Comparison of ENCODE assay signal across 8 mouse cellular contexts in genomic region chr17:63145751-63146491, GRCm38 (mm10).
DNase-seq lines count a peak whose midpoint lies in the region; ATAC-seq and TF ChIP-seq lines count a peak whose summit lies in the region.

No protein-coding gene starts in this region.

- no peak overlapping the region for H3K9ac ChIP-seq in liver, postnatal 0 days (replicated peaks)

- TF ChIP-seq CTCF in liver, postnatal 0 days (IDR thresholded peaks at IDR 0.05; ENCODE audit: low read depth): no peak

- no peak for TF ChIP-seq EP300 in liver, postnatal 0 days (IDR thresholded peaks at IDR 0.05; ENCODE audit: low read depth)

- no peaks in the 10 kb centered on the region for H3K9me3 ChIP-seq in liver, postnatal 0 days (ENCODE audit: low read length)

- 0 out of 2 replicates have a peak, but pooled peaks cover 4% of the 10 kb centered on the region for H3K4me1 ChIP-seq in liver, postnatal 0 days (ENCODE audit: insufficient read depth)

- no peaks in the 10 kb centered on the region for H3K36me3 ChIP-seq in liver, postnatal 0 days (replicated peaks; ENCODE audit: insufficient read depth, low read length)

- H3K4me3 ChIP-seq in liver, postnatal 0 days (ENCODE audit: low read depth, low read length): no peak overlapping the region

- ATAC-seq in erythroid progenitor cell, adult 5-6 weeks (replicated peaks; ENCODE audit: low FRiP score, poor library complexity, severe bottlenecking): 0 out of 2 replicates have a peak, but pooled peaks have one; percentile 7
- peak; percentile 91 for ATAC-seq in liver, postnatal 0 days
- no peak for ATAC-seq in erythroblast, adult 5-6 weeks (replicated peaks; ENCODE audit: low FRiP score, poor library complexity, severe bottlenecking)
- ATAC-seq in megakaryocyte progenitor cell, adult 5-6 weeks (replicated peaks; ENCODE audit: poor library complexity): no peak

- H3K4me2 ChIP-seq in liver, postnatal 0 days (ENCODE audit: low read depth, low read length): no peak overlapping the region

- peak; percentile 63 for DNase-seq in adrenal gland, adult 2 months
- no peak for DNase-seq in adrenal gland, postnatal 4 days (ENCODE audit: low spot score in 2 of 2)
- DNase-seq in 416B (ENCODE audit: low read depth): peak; percentile 35
- peak; percentile 37 for DNase-seq in liver, postnatal 0 days
- DNase-seq in urinary bladder, postnatal 25 days (ENCODE audit: low spot score): no peak

- H3K27me3 ChIP-seq in liver, postnatal 0 days (ENCODE audit: insufficient read depth, low read length): no peaks in the 10 kb centered on the region

- 52% methylated on average over 12 of the region's 12 CpGs for WGBS in liver, postnatal 0 days (ENCODE audit: insufficient replicate concordance)

- H3K27ac ChIP-seq in liver, postnatal 0 days (ENCODE audit: low read depth): peak overlapping the region; percentile 44; the same call in 1 of the 2 replicates

Comparison
In these comparisons a context has a peak if more than half of its experiments do, and no peak if none do; other contexts are left out.
1. DNase-seq: peak in adrenal gland, adult 2 months (single experiment), 416B (single experiment) and liver, postnatal 0 days (single experiment); none in adrenal gland, postnatal 4 days (0 of 2) and urinary bladder, postnatal 25 days (single experiment).
2. ATAC-seq: peak in erythroid progenitor cell, adult 5-6 weeks (single experiment) and liver, postnatal 0 days (single experiment); none in erythroblast, adult 5-6 weeks (single experiment) and megakaryocyte progenitor cell, adult 5-6 weeks (single experiment).